12 mouse cellular contexts compared by ENCODE assay signal in genomic region chr4:40829654-40830400, GRCm38 (mm10). TPM values are rescaled to one million over a fixed set of nuclear protein-coding genes. Genes with fewer than 3 reads are reported as not detected.
DNase-seq lines count a peak whose midpoint lies in the region; ATAC-seq and TF ChIP-seq lines count a peak whose summit lies in the region.
"Had no signal": no experiment of that assay in that cellular context is flagged by ENCODE, and none has a peak within 500 bp of the region (broad histone marks: within the 10 kb centered on the region; RNA-seq: fewer than 3 reads in every experiment).

No protein-coding gene starts in this region.

- in situ Hi-C loops in ES-E14 (cut with MboI; ENCODE audit: low sequenced_read_pairs in 2 of 2, unreplicated experiment in 2 of 2), result no loop called here

- peak overlapping the region; percentile 52; the same call in 1 of the 2 replicates for H3K27ac ChIP-seq in liver, embryonic 12.5 days
- peak overlapping the region; percentile 82 for H3K27ac ChIP-seq in ES-E14 (ENCODE audit: insufficient read depth, low read depth, low read length, poor library complexity, severe bottlenecking)
- H3K27ac ChIP-seq in kidney, adult 2 months (ENCODE audit: insufficient read depth, low read depth, low read length), result peak overlapping the region; percentile 89
- no peak overlapping the region for H3K27ac ChIP-seq in forebrain, embryonic 16.5 days (ENCODE audit: low read length)
- H3K27ac ChIP-seq: limb, embryonic 15.5 days had no signal

- peaks cover 56% of the 10 kb centered on the region for H3K36me3 ChIP-seq in liver, embryonic 12.5 days
- H3K36me3 ChIP-seq in ES-E14 (ENCODE audit: control insufficient read depth, insufficient read depth, low read length, poor library complexity, severe bottlenecking), result peaks cover 7% of the 10 kb centered on the region; the same call in 1 of the 2 replicates
- no peaks in the 10 kb centered on the region for H3K36me3 ChIP-seq in kidney, adult 2 months (ENCODE audit: control insufficient read depth, insufficient read depth, low read length)
- no peaks in the 10 kb centered on the region for H3K36me3 ChIP-seq in forebrain, embryonic 16.5 days (ENCODE audit: control insufficient read depth, insufficient read depth)

- H3K9ac ChIP-seq in liver, embryonic 12.5 days, result no peak overlapping the region
- H3K9ac ChIP-seq in ES-E14 (ENCODE audit: insufficient read depth, low read depth, low read length, poor library complexity, severe bottlenecking), result no peak overlapping the region; the same call in 1 of the 2 replicates
- H3K9ac ChIP-seq in forebrain, embryonic 16.5 days (replicated peaks; ENCODE audit: low read depth, low read length), result no peak overlapping the region
- H3K9ac ChIP-seq: forebrain, postnatal 0 days; limb, embryonic 15.5 days had no signal

- no peak for TF ChIP-seq CTCF in kidney, adult 2 months (conservative IDR thresholded peaks at IDR 0.05; ENCODE audit: insufficient read depth, insufficient read length, low read depth, low read length)

- no peaks in the 10 kb centered on the region for H3K9me3 ChIP-seq in liver, embryonic 12.5 days (replicated peaks)
- no peaks in the 10 kb centered on the region for H3K9me3 ChIP-seq in ES-E14 (ENCODE audit: control insufficient read depth, insufficient read depth, low read depth, low read length)
- no peaks in the 10 kb centered on the region for H3K9me3 ChIP-seq in forebrain, embryonic 16.5 days (ENCODE audit: control insufficient read depth, low read length)
- H3K9me3 ChIP-seq: limb, embryonic 15.5 days had no signal

- H3K4me1 ChIP-seq in liver, embryonic 12.5 days, result peaks cover 66% of the 10 kb centered on the region
- H3K4me1 ChIP-seq in ES-E14 (ENCODE audit: control insufficient read depth in 2 of 2, insufficient read depth in 2 of 2, low read length in 2 of 2, poor library complexity in 1 of 2), result peaks cover 6 to 23% of the 10 kb centered on the region in 2 experiments; a peak in 3 of 4 replicates
- H3K4me1 ChIP-seq in kidney, adult 2 months (ENCODE audit: control insufficient read depth, insufficient read depth, low read length), result peaks cover 34% of the 10 kb centered on the region
- H3K4me1 ChIP-seq in forebrain, embryonic 16.5 days (replicated peaks; ENCODE audit: control insufficient read depth, insufficient read depth, low read length), result no peaks in the 10 kb centered on the region
- H3K4me1 ChIP-seq: limb, embryonic 15.5 days had no signal

- TF ChIP-seq POLR2A in kidney, adult 2 months (IDR thresholded peaks at IDR 0.05; ENCODE audit: low read depth, low read length), result no peak

- H3K4me2 ChIP-seq in liver, embryonic 12.5 days, result no peak overlapping the region
- no peak overlapping the region for H3K4me2 ChIP-seq in forebrain, embryonic 16.5 days (ENCODE audit: low read length)
- H3K4me2 ChIP-seq: limb, embryonic 15.5 days had no signal

- no peaks in the 10 kb centered on the region for H3K27me3 ChIP-seq in liver, embryonic 12.5 days (replicated peaks)
- H3K27me3 ChIP-seq in kidney, adult 2 months (replicated peaks; ENCODE audit: control insufficient read depth, insufficient read depth, low read length), result no peaks in the 10 kb centered on the region
- H3K27me3 ChIP-seq in forebrain, embryonic 16.5 days (replicated peaks; ENCODE audit: control insufficient read depth, insufficient read depth, low read length), result no peaks in the 10 kb centered on the region
- H3K27me3 ChIP-seq: limb, embryonic 15.5 days had no signal

- WGBS in liver, embryonic 12.5 days (ENCODE audit: insufficient replicate concordance), result 78% methylated on average over 13 of the region's 13 CpGs
- WGBS in kidney, adult 2 months, result 44% methylated on average over 13 of the region's 13 CpGs
- 84% methylated on average over 13 of the region's 13 CpGs for WGBS in forebrain, embryonic 16.5 days

- no peak overlapping the region for H3K4me3 ChIP-seq in liver, embryonic 12.5 days
- H3K4me3 ChIP-seq in ES-E14 (ENCODE audit: insufficient read depth in 1 of 2, low read depth in 1 of 2, low read length in 2 of 2, poor library complexity in 1 of 2, severe bottlenecking in 1 of 2), result peak overlapping the region in 1 of 2 experiments; percentile 13; a peak in 1 of 4 replicates
- H3K4me3 ChIP-seq in kidney, adult 2 months (ENCODE audit: insufficient read depth, low read depth, low read length), result no peak overlapping the region
- H3K4me3 ChIP-seq in forebrain, embryonic 16.5 days (replicated peaks; ENCODE audit: low read length), result no peak overlapping the region
- H3K4me3 ChIP-seq: limb, embryonic 15.5 days had no signal

- no peak for ATAC-seq in liver, embryonic 12.5 days
- ATAC-seq in forebrain, embryonic 16.5 days, result no peak
- ATAC-seq: forebrain, postnatal 0 days had no signal

- DNase-seq in liver (no peak), ES-E14 (ENCODE audit: low read depth, low spot score) (no peak)
- peak; percentile 87 for DNase-seq in kidney, adult 2 months
- DNase-seq in kidney, postnatal 25 days, result peak; percentile 40 to 77
- DNase-seq in left cerebral cortex, adult 18-20 months (ENCODE audit: low spot score in 2 of 2), result no peak
- DNase-seq in thymus, adult 18-20 months, result no peak
- DNase-seq: cerebellum, postnatal 14 days; forebrain, postnatal 0 days; right cerebral cortex, postnatal 25 days had no signal

TF ChIP-seq in ES-E14, 5 proteins besides CTCF, POLR2A, EP300 and RAD21:
- TF ChIP-seq ZC3H11A (IDR thresholded peaks at IDR 0.05; ENCODE audit: borderline replicate concordance, low read depth, low read length) (no peak), HCFC1 (IDR thresholded peaks at IDR 0.05; ENCODE audit: borderline replicate concordance, insufficient read depth, low read length) (no peak), MAFK (IDR thresholded peaks at IDR 0.05; ENCODE audit: insufficient read depth, low read depth, low read length) (no peak), CHD2 (IDR thresholded peaks at IDR 0.05; ENCODE audit: low read depth, low read length) (no peak), ZNF384 (IDR thresholded peaks at IDR 0.05; ENCODE audit: low read depth, low read length) (no peak)
TF ChIP-seq in ES-E14: peak in this region for 0.

RNA-seq across cellular contexts. Expression of gene B4galt1, which starts 24.0 kb away (rescaled TPM):
- 39.6 and 40.0 TPM in 2 replicates for polyA plus RNA-seq in liver, embryonic 12.5 days (2016; fragmentation: Nextera tagmentation; extraction: Ambion mirVana)
- total RNA-seq in ES-E14 (2012; rRNA removed), result 29.2 and 35.8 TPM in 2 replicates
- polyA plus RNA-seq in kidney, adult 2 months (2012; rRNA removed), result 20.1 and 22.2 TPM in 2 replicates
- 1 to 10 TPM; 4.7 to 5.4 TPM for total RNA-seq in left cerebral cortex, adult 18-20 months (2021)
- 6.9 and 7.7 TPM in 2 replicates for polyA plus RNA-seq in forebrain, embryonic 16.5 days (2015; fragmentation: Nextera tagmentation; extraction: Ambion mirVana)

Comparison
In these comparisons a context has a peak if more than half of its experiments do, and no peak if none do; other contexts are left out.
1. DNase-seq: peak in kidney, adult 2 months (single experiment) and kidney, postnatal 25 days (2 of 2); none in liver (single experiment), ES-E14 (single experiment), left cerebral cortex, adult 18-20 months (0 of 2) and thymus, adult 18-20 months (0 of 2).